Mouse (Mus musculus): ENCODE measurements around the gene Slc35e3. TPM values are rescaled to one million over a fixed set of nuclear protein-coding genes. Genes with fewer than 3 reads are reported as not detected.

Slc35e3 gene
- polyA plus RNA-seq, 1 experiment, result 19.7 TPM

GRCm38 (mm10) chr10:117743917-117744316 is 2.2 kb downstream of the Slc35e3 start:
- Histone ChIP-seq H3K4me3 (ENCODE audit: low read depth, low read length) (no peak overlapping the region), H3K27me3 (ENCODE audit: control insufficient read depth, insufficient read depth, low read length, poor library complexity, severe bottlenecking) (no peaks in the 10 kb centered on the region), H3K36me3 (ENCODE audit: control insufficient read depth, insufficient read depth, low read length, poor library complexity, severe bottlenecking) (peaks cover 9% of the 10 kb centered on the region), H3K9me3 (replicated peaks; ENCODE audit: control insufficient read depth, insufficient read depth, low read length, poor library complexity, severe bottlenecking) (peaks cover 2% of the 10 kb centered on the region; the same call in 1 of the 2 replicates), H3K9ac (ENCODE audit: low read depth, poor library complexity, severe bottlenecking) (no peak overlapping the region), H3K27ac (ENCODE audit: insufficient read depth, low read length) (no peak overlapping the region), H3K4me1 (ENCODE audit: control insufficient read depth, insufficient read depth, low read length) (no peaks in the 10 kb centered on the region)
- TF ChIP-seq POLR2A (IDR thresholded peaks at IDR 0.05; ENCODE audit: insufficient read depth, low read length), result no peak
- no peak for TF ChIP-seq EP300 (IDR thresholded peaks at IDR 0.05; ENCODE audit: insufficient read depth, low read depth, low read length)
- no peak for TF ChIP-seq CTCF (IDR thresholded peaks at IDR 0.05; ENCODE audit: low read depth, low read length)

DNA sequence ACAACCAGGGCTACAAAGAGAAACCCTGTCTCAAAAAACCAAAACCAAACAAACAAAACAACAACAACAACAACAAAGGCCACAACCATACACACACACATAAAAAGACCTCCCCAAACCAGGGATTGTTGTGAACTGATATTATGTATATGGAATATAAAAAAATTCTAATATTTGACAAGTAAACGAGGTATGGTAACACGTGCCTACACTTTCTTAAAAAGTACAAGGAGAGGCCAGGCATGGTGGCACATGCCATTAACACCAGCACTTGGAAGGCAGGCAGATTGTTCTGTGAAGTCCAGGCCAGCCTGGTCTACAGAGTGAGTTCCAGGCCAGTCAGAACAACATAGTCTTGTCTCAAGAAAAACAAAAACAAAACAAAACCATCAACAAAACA is 3.0 kb downstream of the Slc35e3 start:
- no peak overlapping the region for H3K9ac ChIP-seq (ENCODE audit: low read depth, poor library complexity, severe bottlenecking)
- H3K27ac ChIP-seq (ENCODE audit: insufficient read depth, low read length), result no peak overlapping the region
- no peaks in the 10 kb centered on the region for H3K27me3 ChIP-seq (ENCODE audit: control insufficient read depth, insufficient read depth, low read length, poor library complexity, severe bottlenecking)
- peaks cover 9% of the 10 kb centered on the region for H3K36me3 ChIP-seq (ENCODE audit: control insufficient read depth, insufficient read depth, low read length, poor library complexity, severe bottlenecking)
- no peaks in the 10 kb centered on the region for H3K4me1 ChIP-seq (ENCODE audit: control insufficient read depth, insufficient read depth, low read length)
- TF ChIP-seq POLR2A (IDR thresholded peaks at IDR 0.05; ENCODE audit: insufficient read depth, low read length) (no peak), EP300 (IDR thresholded peaks at IDR 0.05; ENCODE audit: insufficient read depth, low read depth, low read length) (no peak), CTCF (IDR thresholded peaks at IDR 0.05; ENCODE audit: low read depth, low read length) (no peak)
- H3K9me3 ChIP-seq (replicated peaks; ENCODE audit: control insufficient read depth, insufficient read depth, low read length, poor library complexity, severe bottlenecking), result no peaks in the 10 kb centered on the region
- H3K4me3 ChIP-seq (ENCODE audit: low read depth, low read length), result no peak overlapping the region

GRCm38 (mm10) chr10:117742618-117743017 is 3.5 kb downstream of the Slc35e3 start:
- Histone ChIP-seq H3K4me3 (ENCODE audit: low read depth, low read length) (no peak overlapping the region), H3K4me1 (ENCODE audit: control insufficient read depth, insufficient read depth, low read length) (no peaks in the 10 kb centered on the region), H3K27me3 (ENCODE audit: control insufficient read depth, insufficient read depth, low read length, poor library complexity, severe bottlenecking) (no peaks in the 10 kb centered on the region), H3K36me3 (ENCODE audit: control insufficient read depth, insufficient read depth, low read length, poor library complexity, severe bottlenecking) (peaks cover 11% of the 10 kb centered on the region), H3K27ac (ENCODE audit: insufficient read depth, low read length) (no peak overlapping the region), H3K9me3 (replicated peaks; ENCODE audit: control insufficient read depth, insufficient read depth, low read length, poor library complexity, severe bottlenecking) (no peaks in the 10 kb centered on the region), H3K9ac (ENCODE audit: low read depth, poor library complexity, severe bottlenecking) (no peak overlapping the region)
- TF ChIP-seq POLR2A (IDR thresholded peaks at IDR 0.05; ENCODE audit: insufficient read depth, low read length) (no peak), CTCF (IDR thresholded peaks at IDR 0.05; ENCODE audit: low read depth, low read length) (no peak), EP300 (IDR thresholded peaks at IDR 0.05; ENCODE audit: insufficient read depth, low read depth, low read length) (no peak)

DNA sequence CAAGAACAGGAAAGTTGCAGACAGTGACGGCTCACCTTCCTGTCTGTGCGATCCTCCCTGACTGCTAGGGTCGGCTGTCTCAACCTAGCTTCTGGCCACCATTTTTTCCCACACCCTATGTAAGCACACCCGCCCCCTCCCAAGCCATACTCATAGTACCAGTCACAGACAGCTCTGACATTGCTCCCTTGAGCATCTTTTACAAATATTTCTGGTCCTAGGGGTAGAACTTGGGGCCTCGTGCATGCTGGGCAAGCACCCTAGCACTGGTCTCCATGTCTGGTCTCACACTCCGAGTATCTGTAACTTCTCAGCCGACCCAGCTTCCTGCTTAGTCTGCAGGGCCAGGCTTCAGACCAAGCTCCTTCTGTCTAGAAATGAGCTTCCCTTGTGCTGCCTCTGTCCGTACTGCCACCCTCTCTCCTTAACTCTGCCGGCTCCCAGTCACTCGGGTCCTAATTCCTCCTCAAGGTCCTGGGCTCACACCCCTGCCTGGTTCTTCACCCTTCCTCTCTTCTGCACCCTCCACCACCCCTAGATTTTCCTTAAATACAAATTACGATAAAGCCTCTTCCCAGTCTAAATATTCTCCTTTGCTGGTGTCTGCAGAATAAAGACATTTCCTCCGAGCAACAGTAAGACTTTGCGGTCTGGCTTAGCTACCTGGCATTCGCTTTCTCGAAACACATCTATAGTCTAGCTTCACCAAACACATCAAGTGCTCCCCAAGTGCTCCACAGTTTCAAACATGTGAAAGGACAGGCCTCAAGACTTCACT is 4.3 kb downstream of the Slc35e3 start:
- H3K36me3 ChIP-seq (ENCODE audit: control insufficient read depth, insufficient read depth, low read length, poor library complexity, severe bottlenecking), result peaks cover 11% of the 10 kb centered on the region
- no peaks in the 10 kb centered on the region for H3K9me3 ChIP-seq (replicated peaks; ENCODE audit: control insufficient read depth, insufficient read depth, low read length, poor library complexity, severe bottlenecking)
- TF ChIP-seq EP300 (IDR thresholded peaks at IDR 0.05; ENCODE audit: insufficient read depth, low read depth, low read length) (no peak), POLR2A (IDR thresholded peaks at IDR 0.05; ENCODE audit: insufficient read depth, low read length) (no peak), CTCF (IDR thresholded peaks at IDR 0.05; ENCODE audit: low read depth, low read length) (no peak)
- H3K27ac ChIP-seq (ENCODE audit: insufficient read depth, low read length), result no peak overlapping the region
- no peak overlapping the region for H3K4me3 ChIP-seq (ENCODE audit: low read depth, low read length)
- H3K4me1 ChIP-seq (ENCODE audit: control insufficient read depth, insufficient read depth, low read length), result no peaks in the 10 kb centered on the region
- no peaks in the 10 kb centered on the region for H3K27me3 ChIP-seq (ENCODE audit: control insufficient read depth, insufficient read depth, low read length, poor library complexity, severe bottlenecking)
- no peak overlapping the region for H3K9ac ChIP-seq (ENCODE audit: low read depth, poor library complexity, severe bottlenecking)

DNA sequence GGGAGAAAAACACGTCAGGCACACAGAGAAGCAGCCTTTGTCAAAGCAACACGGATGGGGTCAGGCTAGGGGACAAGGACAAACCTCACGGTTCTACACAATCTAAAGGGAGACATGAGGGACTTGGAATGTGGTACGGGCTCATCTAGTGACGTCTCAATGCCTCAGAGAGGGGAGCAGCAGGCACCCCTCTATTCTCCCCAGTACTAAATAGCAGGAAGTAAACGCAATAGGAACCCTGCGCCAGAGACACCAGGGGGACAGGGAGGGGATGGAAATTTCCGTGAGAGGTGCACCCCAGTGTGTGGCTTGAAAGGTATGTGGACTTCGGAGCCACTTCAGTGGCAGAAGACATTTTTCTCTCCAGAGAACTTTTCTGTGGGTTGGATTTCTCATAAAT is 5.2 kb downstream of the Slc35e3 start:
- peaks cover 11% of the 10 kb centered on the region for H3K36me3 ChIP-seq (ENCODE audit: control insufficient read depth, insufficient read depth, low read length, poor library complexity, severe bottlenecking)
- H3K4me3 ChIP-seq (ENCODE audit: low read depth, low read length), result no peak overlapping the region
- no peak overlapping the region for H3K27ac ChIP-seq (ENCODE audit: insufficient read depth, low read length)
- H3K9ac ChIP-seq (ENCODE audit: low read depth, poor library complexity, severe bottlenecking), result no peak overlapping the region
- TF ChIP-seq CTCF (IDR thresholded peaks at IDR 0.05; ENCODE audit: low read depth, low read length) (no peak), POLR2A (IDR thresholded peaks at IDR 0.05; ENCODE audit: insufficient read depth, low read length) (no peak), EP300 (IDR thresholded peaks at IDR 0.05; ENCODE audit: insufficient read depth, low read depth, low read length) (no peak)
- no peaks in the 10 kb centered on the region for H3K9me3 ChIP-seq (replicated peaks; ENCODE audit: control insufficient read depth, insufficient read depth, low read length, poor library complexity, severe bottlenecking)
- no peaks in the 10 kb centered on the region for H3K4me1 ChIP-seq (ENCODE audit: control insufficient read depth, insufficient read depth, low read length)
- no peaks in the 10 kb centered on the region for H3K27me3 ChIP-seq (ENCODE audit: control insufficient read depth, insufficient read depth, low read length, poor library complexity, severe bottlenecking)

DNA sequence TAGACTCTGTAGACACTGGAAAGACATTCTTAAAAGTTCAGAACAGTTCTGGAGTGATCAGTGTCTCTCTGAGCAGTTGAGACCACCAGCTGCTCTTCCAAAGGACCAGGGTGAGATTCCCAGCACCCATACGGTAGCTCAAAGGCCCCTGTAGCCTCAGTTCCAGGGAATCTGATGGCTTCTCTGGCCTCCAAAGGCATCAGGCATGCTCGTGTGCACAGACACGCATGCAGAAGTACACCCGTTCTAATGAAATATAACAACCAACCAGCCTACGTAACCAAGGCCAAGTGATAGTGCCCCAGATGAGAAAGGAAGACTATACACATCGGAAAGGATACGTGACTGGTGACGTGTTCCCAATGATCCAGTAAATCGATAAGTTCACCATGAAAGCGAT is 6.0 kb downstream of the Slc35e3 start:
- peaks cover 11% of the 10 kb centered on the region for H3K36me3 ChIP-seq (ENCODE audit: control insufficient read depth, insufficient read depth, low read length, poor library complexity, severe bottlenecking)
- H3K4me3 ChIP-seq (ENCODE audit: low read depth, low read length), result no peak overlapping the region
- H3K27me3 ChIP-seq (ENCODE audit: control insufficient read depth, insufficient read depth, low read length, poor library complexity, severe bottlenecking), result no peaks in the 10 kb centered on the region
- no peak overlapping the region for H3K9ac ChIP-seq (ENCODE audit: low read depth, poor library complexity, severe bottlenecking)
- H3K9me3 ChIP-seq (replicated peaks; ENCODE audit: control insufficient read depth, insufficient read depth, low read length, poor library complexity, severe bottlenecking), result no peaks in the 10 kb centered on the region
- TF ChIP-seq CTCF (IDR thresholded peaks at IDR 0.05; ENCODE audit: low read depth, low read length) (no peak), POLR2A (IDR thresholded peaks at IDR 0.05; ENCODE audit: insufficient read depth, low read length) (no peak), EP300 (IDR thresholded peaks at IDR 0.05; ENCODE audit: insufficient read depth, low read depth, low read length) (no peak)
- no peaks in the 10 kb centered on the region for H3K4me1 ChIP-seq (ENCODE audit: control insufficient read depth, insufficient read depth, low read length)
- H3K27ac ChIP-seq (ENCODE audit: insufficient read depth, low read length), result no peak overlapping the region
